ENCODE assay signal across 10 mouse cellular contexts in the genomic region with DNA sequence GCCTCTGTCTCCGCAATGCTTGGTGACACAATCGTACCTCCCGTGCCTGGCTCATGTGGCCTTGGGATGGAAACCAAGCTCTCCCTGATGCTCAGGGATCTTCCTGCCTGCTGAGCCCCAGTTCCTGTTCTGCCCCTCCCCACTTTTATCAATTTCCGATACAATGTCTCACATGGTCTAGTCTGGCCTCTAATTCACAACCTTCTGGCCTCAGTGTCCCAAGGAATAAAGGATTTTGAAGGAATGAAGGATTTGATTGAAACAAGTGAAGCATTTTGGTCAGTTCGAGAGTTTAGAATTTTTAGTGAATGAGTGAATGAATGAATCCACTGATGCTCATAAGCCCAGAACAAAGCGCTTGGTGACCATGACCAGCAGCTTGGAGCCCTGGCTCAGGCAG. TPM values are rescaled to one million over a fixed set of nuclear protein-coding genes. Genes with fewer than 3 reads are reported as not detected.
DNase-seq lines count a peak whose midpoint lies in the region; ATAC-seq and TF ChIP-seq lines count a peak whose summit lies in the region.
"Had no signal": no experiment of that assay in that cellular context is flagged by ENCODE, and none has a peak within 500 bp of the region (broad histone marks: within the 10 kb centered on the region; RNA-seq: fewer than 3 reads in every experiment).

No protein-coding gene starts in this region.

- TF ChIP-seq RAD21 in CH12.LX (IDR thresholded peaks at IDR 0.05; ENCODE audit: low read depth, low read length), result no peak
- TF ChIP-seq RAD21 in MEL (IDR thresholded peaks at IDR 0.05; ENCODE audit: low read depth, low read length), result no peak

- TF ChIP-seq POLR2A in CH12.LX (IDR thresholded peaks at IDR 0.05; ENCODE audit: low read depth, low read length), result no peak
- no peak for TF ChIP-seq POLR2A in MEL (IDR thresholded peaks at IDR 0.05; ENCODE audit: control insufficient read depth in 1 of 2, insufficient read depth in 1 of 2, low read depth in 1 of 2, low read length in 2 of 2, poor library complexity in 1 of 2)

- no peak for ATAC-seq in hindbrain, postnatal 0 days
- ATAC-seq in liver, embryonic 14.5 days (ENCODE audit: insufficient read depth), result no peak
- no peak for ATAC-seq in midbrain, embryonic 15.5 days (replicated peaks)

- no peak overlapping the region for H3K27ac ChIP-seq in hindbrain, postnatal 0 days
- H3K27ac ChIP-seq in hindbrain, embryonic 10.5 days, result no peak overlapping the region
- H3K27ac ChIP-seq in CH12.LX (ENCODE audit: insufficient read depth, low read depth) (no peak overlapping the region), MEL (ENCODE audit: control insufficient read depth, low read depth, low read length) (peak overlapping the region; percentile 96)
- H3K27ac ChIP-seq in liver, embryonic 14.5 days, result no peak overlapping the region
- H3K27ac ChIP-seq in midbrain, embryonic 15.5 days, result no peak overlapping the region

- no peak for TF ChIP-seq EP300 in CH12.LX (IDR thresholded peaks at IDR 0.05; ENCODE audit: low read length)
- TF ChIP-seq EP300 in MEL (IDR thresholded peaks at IDR 0.05; ENCODE audit: low read depth in 1 of 2, low read length in 2 of 2), result 0 out of 4 replicates have a peak, but pooled peaks of 1 of the 2 experiments have one; percentile 10
- TF ChIP-seq EP300 in liver, embryonic 14.5 days (IDR thresholded peaks at IDR 0.05; ENCODE audit: low read depth), result no peak

- no peak overlapping the region for H3K4me3 ChIP-seq in hindbrain, postnatal 0 days (ENCODE audit: low read length)
- no peak overlapping the region for H3K4me3 ChIP-seq in hindbrain, embryonic 10.5 days
- H3K4me3 ChIP-seq in CH12.LX (replicated peaks in 1 of 3; ENCODE audit: low read depth in 2 of 3, low read length in 2 of 3, poor library complexity in 1 of 3) (peak overlapping the region; percentile 42 to 49 (median 48)), MEL (ENCODE audit: control insufficient read depth in 1 of 2, insufficient read depth in 1 of 2, low read depth in 2 of 2, low read length in 2 of 2) (peak overlapping the region; percentile 80 to 87)
- peak overlapping the region; percentile 17 to 49 for H3K4me3 ChIP-seq in liver, embryonic 14.5 days (ENCODE audit: insufficient read depth in 1 of 2, low read depth in 2 of 2, low read length in 2 of 2)
- H3K4me3 ChIP-seq in midbrain, embryonic 15.5 days, result no peak overlapping the region

- no peaks in the 10 kb centered on the region for H3K36me3 ChIP-seq in hindbrain, postnatal 0 days (ENCODE audit: insufficient read depth, low read length)
- peaks cover 4% of the 10 kb centered on the region; the same call in 1 of the 2 replicates for H3K36me3 ChIP-seq in hindbrain, embryonic 10.5 days
- H3K36me3 ChIP-seq in CH12.LX (replicated peaks in 1 of 2; ENCODE audit: control insufficient read depth in 1 of 2, insufficient read depth in 1 of 2, low read length in 1 of 2) (peaks cover 0 to 4% of the 10 kb centered on the region in 2 experiments), MEL (ENCODE audit: control insufficient read depth in 1 of 2, insufficient read depth in 2 of 2, low read length in 2 of 2) (peaks cover 0 to 22% of the 10 kb centered on the region in 2 experiments; a peak in 2 of 4 replicates)
- no peaks in the 10 kb centered on the region for H3K36me3 ChIP-seq in liver, embryonic 14.5 days (replicated peaks; ENCODE audit: control insufficient read depth, insufficient read depth, low read depth)
- H3K36me3 ChIP-seq in midbrain, embryonic 15.5 days (replicated peaks), result no peaks in the 10 kb centered on the region

- TF ChIP-seq CTCF in hindbrain, postnatal 0 days (IDR thresholded peaks at IDR 0.05; ENCODE audit: low read depth), result no peak
- TF ChIP-seq CTCF in CH12.LX (conservative IDR thresholded peaks at IDR 0.05 in 1 of 2, IDR thresholded peaks at IDR 0.05 in 1 of 2; ENCODE audit: low read depth in 2 of 2, low read length in 2 of 2) (no peak), MEL (IDR thresholded peaks at IDR 0.05 in 2 of 3, conservative IDR thresholded peaks at IDR 0.05 in 1 of 3; ENCODE audit: control insufficient read depth in 1 of 3, insufficient read depth in 1 of 3, low read depth in 2 of 3, low read length in 3 of 3, poor library complexity in 1 of 3, severe bottlenecking in 1 of 3) (no peak)
- no peak for TF ChIP-seq CTCF in liver, embryonic 14.5 days (IDR thresholded peaks at IDR 0.05; ENCODE audit: low read depth)

- in situ Hi-C loops in CH12.LX (cut with MboI; ENCODE audit: low pct_ligation_motif_present, low pct_unique_long_range_greater_than_20kb, low sequenced_read_pairs), result no loop called here

- no peaks in the 10 kb centered on the region for H3K9me3 ChIP-seq in hindbrain, postnatal 0 days (ENCODE audit: low read length)
- H3K9me3 ChIP-seq in hindbrain, embryonic 10.5 days, result no peaks in the 10 kb centered on the region
- H3K9me3 ChIP-seq in CH12.LX (replicated peaks; ENCODE audit: low read length), result no peaks in the 10 kb centered on the region
- no peaks in the 10 kb centered on the region for H3K9me3 ChIP-seq in MEL (replicated peaks; ENCODE audit: insufficient read depth, low read length)
- H3K9me3 ChIP-seq in liver, embryonic 14.5 days (ENCODE audit: control insufficient read depth, low read length), result no peaks in the 10 kb centered on the region
- no peaks in the 10 kb centered on the region for H3K9me3 ChIP-seq in midbrain, embryonic 15.5 days

- no peaks in the 10 kb centered on the region for H3K27me3 ChIP-seq in hindbrain, postnatal 0 days (ENCODE audit: insufficient read depth, low read length)
- peaks cover 26% of the 10 kb centered on the region for H3K27me3 ChIP-seq in hindbrain, embryonic 10.5 days (ENCODE audit: insufficient read depth, poor library complexity, severe bottlenecking)
- H3K27me3 ChIP-seq in CH12.LX (replicated peaks) (peaks cover 4% of the 10 kb centered on the region), MEL (ENCODE audit: control insufficient read depth in 1 of 2, insufficient read depth in 2 of 2, low read length in 2 of 2) (no peaks in the 10 kb centered on the region)
- no peaks in the 10 kb centered on the region for H3K27me3 ChIP-seq in liver, embryonic 14.5 days (ENCODE audit: control insufficient read depth, insufficient read depth, low read length)
- H3K27me3 ChIP-seq in midbrain, embryonic 15.5 days (replicated peaks), result no peaks in the 10 kb centered on the region

- WGBS in hindbrain, postnatal 0 days, result 76% methylated on average over 6 of the region's 6 CpGs
- WGBS in hindbrain, embryonic 10.5 days, result 77% methylated on average over 6 of the region's 6 CpGs
- WGBS in liver, embryonic 14.5 days (ENCODE audit: insufficient replicate concordance), result 25% methylated on average over 6 of the region's 6 CpGs
- 71% methylated on average over 6 of the region's 6 CpGs for WGBS in midbrain, embryonic 15.5 days

- H3K4me1 ChIP-seq in hindbrain, postnatal 0 days (ENCODE audit: insufficient read depth, low read length), result no peaks in the 10 kb centered on the region
- H3K4me1 ChIP-seq in hindbrain, embryonic 10.5 days (replicated peaks), result peaks cover 9% of the 10 kb centered on the region
- H3K4me1 ChIP-seq in CH12.LX (ENCODE audit: control insufficient read depth in 1 of 2, insufficient read depth in 2 of 2), result peaks cover 19 to 50% of the 10 kb centered on the region in 2 experiments
- peaks cover 7 to 33% of the 10 kb centered on the region in 2 experiments for H3K4me1 ChIP-seq in MEL (ENCODE audit: control insufficient read depth in 1 of 2, insufficient read depth in 2 of 2, low read length in 2 of 2)
- peaks cover 25 to 36% of the 10 kb centered on the region in 2 experiments for H3K4me1 ChIP-seq in liver, embryonic 14.5 days (replicated peaks; ENCODE audit: control insufficient read depth in 2 of 2, insufficient read depth in 2 of 2, low read length in 1 of 2)
- H3K4me1 ChIP-seq in midbrain, embryonic 15.5 days, result no peaks in the 10 kb centered on the region

- H3K9ac ChIP-seq in hindbrain, postnatal 0 days (replicated peaks; ENCODE audit: low read length), result no peak overlapping the region
- H3K9ac ChIP-seq in CH12.LX (ENCODE audit: insufficient read depth, low read depth) (no peak overlapping the region), MEL (ENCODE audit: control insufficient read depth, low read depth, low read length, poor library complexity, severe bottlenecking) (peak overlapping the region; percentile 89)
- peak overlapping the region; percentile 53; the same call in 1 of the 2 replicates for H3K9ac ChIP-seq in liver, embryonic 14.5 days (replicated peaks)
- H3K9ac ChIP-seq in midbrain, embryonic 15.5 days, result no peak overlapping the region

- dilution Hi-C loops in CH12.LX (cut with MboI; ENCODE audit: extremely low pct_ligation_motif_present, extremely low pct_unique_long_range_greater_than_20kb, low sequenced_read_pairs), result no loop called here

- H3K4me2 ChIP-seq in hindbrain, postnatal 0 days (ENCODE audit: low read depth, low read length), result 0 out of 2 replicates have a peak overlapping the region, but pooled peaks have one; percentile 2
- peak overlapping the region; percentile 54 for H3K4me2 ChIP-seq in CH12.LX (ENCODE audit: insufficient read depth, low read depth, poor library complexity, severe bottlenecking)
- H3K4me2 ChIP-seq in liver, embryonic 14.5 days (ENCODE audit: low read depth), result peak overlapping the region; percentile 69
- no peak overlapping the region for H3K4me2 ChIP-seq in midbrain, embryonic 15.5 days

- no peaks in the 10 kb centered on the region for H3K79me2 ChIP-seq in CH12.LX (replicated peaks; ENCODE audit: control insufficient read depth, extremely low read depth, insufficient read depth, poor library complexity, severe bottlenecking)
- H3K79me2 ChIP-seq in MEL (ENCODE audit: control insufficient read depth, insufficient read depth, low read length, poor library complexity), result peaks cover 11% of the 10 kb centered on the region

- DNase-seq in hindbrain, postnatal 0 days (ENCODE audit: low spot score), result no peak
- DNase-seq in hindbrain, embryonic 10.5 days (ENCODE audit: low spot score), result no peak
- DNase-seq in CH12.LX (ENCODE audit: extremely low read depth), result no peak
- peak; percentile 43 for DNase-seq in MEL (ENCODE audit: low read depth, low spot score)
- no peak for DNase-seq in liver, embryonic 14.5 days (ENCODE audit: low read depth in 3 of 3, low spot score in 3 of 3)
- DNase-seq in ovary, postnatal 14 days (ENCODE audit: low spot score), result no peak
- DNase-seq: gastrocnemius, postnatal 10 days; lung, embryonic 14.5 days; thymus, postnatal 25 days had no signal

RNA-seq across cellular contexts. Expression of a gene that starts 0.9 kb away (rescaled TPM):
- total RNA-seq in hindbrain, postnatal 0 days (2014; rRNA removed), result 2.5 and 9.8 TPM in 2 replicates
- polyA plus RNA-seq in hindbrain, postnatal 0 days (2015; fragmentation: Nextera tagmentation; extraction: Ambion mirVana), result 1.2 and 1.9 TPM in 2 replicates
- 0.63 and 1.6 TPM in 2 replicates for polyA plus RNA-seq in hindbrain, embryonic 10.5 days (2016; fragmentation: Nextera tagmentation; extraction: Ambion mirVana)
- total RNA-seq in CH12.LX (2012; rRNA removed), result 9.9 and 10.0 TPM in 2 replicates
- total RNA-seq in CH12.LX (2014; rRNA removed), result 5.2 and 5.5 TPM in 2 replicates
- polyA plus RNA-seq in CH12.LX (2012; ENCODE audit: insufficient read length, low read depth), result 4.9 and 5.2 TPM in 2 replicates
- 28.2 and 33.0 TPM in 2 replicates for total RNA-seq in MEL (2012; rRNA removed)
- polyA plus RNA-seq in MEL (2012; ENCODE audit: insufficient read depth in 1 of 2, insufficient read length in 2 of 2, low read depth in 1 of 2, low replicate concordance in 2 of 2, missing spikeins in 1 of 2), result 100 to 1,000 TPM in 1 of 2 experiments, 10 to 100 TPM in 1; 23.0 to 142 TPM
- 4.2 and 4.6 TPM in 2 replicates for polyA plus RNA-seq in liver, embryonic 14.5 days (2012; rRNA removed)
- 3.2 and 4.7 TPM in 2 replicates for polyA plus RNA-seq in liver, embryonic 14.5 days (2014; fragmentation: Nextera tagmentation; extraction: Ambion mirVana)
- polyA plus RNA-seq in midbrain, embryonic 15.5 days (2015; fragmentation: Nextera tagmentation; extraction: Ambion mirVana), result 0.96 and 1.1 TPM in 2 replicates

RNA-seq across cellular contexts. Expression of a gene that starts 21.8 kb away (rescaled TPM):
- 121 and 139 TPM in 2 replicates for total RNA-seq in hindbrain, postnatal 0 days (2014; rRNA removed)
- polyA plus RNA-seq in hindbrain, postnatal 0 days (2015; fragmentation: Nextera tagmentation; extraction: Ambion mirVana), result 95.6 and 105 TPM in 2 replicates
- polyA plus RNA-seq in hindbrain, embryonic 10.5 days (2016; fragmentation: Nextera tagmentation; extraction: Ambion mirVana), result 71.2 and 76.9 TPM in 2 replicates
- total RNA-seq in CH12.LX (2012; rRNA removed), result 7.2 and 9.0 TPM in 2 replicates
- 4.1 and 4.3 TPM in 2 replicates for total RNA-seq in CH12.LX (2014; rRNA removed)
- polyA plus RNA-seq in CH12.LX (2012; ENCODE audit: insufficient read length, low read depth), result 6.9 and 8.7 TPM in 2 replicates
- total RNA-seq in MEL (2012; rRNA removed), result 12.2 and 14.1 TPM in 2 replicates
- polyA plus RNA-seq in MEL (2012; ENCODE audit: insufficient read depth in 1 of 2, insufficient read length in 2 of 2, low read depth in 1 of 2, low replicate concordance in 2 of 2, missing spikeins in 1 of 2), result 10 to 100 TPM in 1 of 2 experiments, not detected in 1; 18.4 TPM
- polyA plus RNA-seq in liver, embryonic 14.5 days (2012; rRNA removed), result 14.8 and 17.0 TPM in 2 replicates
- 17.3 and 17.4 TPM in 2 replicates for polyA plus RNA-seq in liver, embryonic 14.5 days (2014; fragmentation: Nextera tagmentation; extraction: Ambion mirVana)
- 100 and 101 TPM in 2 replicates for polyA plus RNA-seq in midbrain, embryonic 15.5 days (2015; fragmentation: Nextera tagmentation; extraction: Ambion mirVana)

RNA-seq across cellular contexts. Expression of a gene that starts 23.2 kb away (rescaled TPM):
- total RNA-seq in hindbrain, postnatal 0 days (2014; rRNA removed), result 0.40 and 1.3 TPM in 2 replicates
- polyA plus RNA-seq in hindbrain, postnatal 0 days (2015; fragmentation: Nextera tagmentation; extraction: Ambion mirVana), result 0.38 and 0.40 TPM in 2 replicates
- polyA plus RNA-seq in hindbrain, embryonic 10.5 days (2016; fragmentation: Nextera tagmentation; extraction: Ambion mirVana), result 0.39 and 0.42 TPM in 2 replicates
- total RNA-seq in CH12.LX (2012; rRNA removed), result 0.25 and 0.30 TPM in 2 replicates
- not detected in 2 replicates for total RNA-seq in CH12.LX (2014; rRNA removed)
- polyA plus RNA-seq in CH12.LX (2012; ENCODE audit: insufficient read length, low read depth), result 0.16 and 0.19 TPM in 2 replicates
- 1.7 and 2.1 TPM in 2 replicates for total RNA-seq in MEL (2012; rRNA removed)
- 1 to 10 TPM in 1 of 2 experiments, not detected in 1; 1.6 TPM for polyA plus RNA-seq in MEL (2012; ENCODE audit: insufficient read depth in 1 of 2, insufficient read length in 2 of 2, low read depth in 1 of 2, low replicate concordance in 2 of 2, missing spikeins in 1 of 2)
- polyA plus RNA-seq in liver, embryonic 14.5 days (2012; rRNA removed), result 1.5 and 1.8 TPM in 2 replicates
- polyA plus RNA-seq in liver, embryonic 14.5 days (2014; fragmentation: Nextera tagmentation; extraction: Ambion mirVana), result 1.4 and 1.5 TPM in 2 replicates
- polyA plus RNA-seq in midbrain, embryonic 15.5 days (2015; fragmentation: Nextera tagmentation; extraction: Ambion mirVana), result 0.71 and 1.2 TPM in 2 replicates

RNA-seq across cellular contexts. Expression of a gene that starts 26.9 kb away (rescaled TPM):
- total RNA-seq in hindbrain, postnatal 0 days (2014; rRNA removed), result 124 and 170 TPM in 2 replicates
- polyA plus RNA-seq in hindbrain, postnatal 0 days (2015; fragmentation: Nextera tagmentation; extraction: Ambion mirVana), result 66.3 and 66.5 TPM in 2 replicates
- 87.4 and 92.6 TPM in 2 replicates for polyA plus RNA-seq in hindbrain, embryonic 10.5 days (2016; fragmentation: Nextera tagmentation; extraction: Ambion mirVana)
- 99.5 and 104 TPM in 2 replicates for total RNA-seq in CH12.LX (2012; rRNA removed)
- total RNA-seq in CH12.LX (2014; rRNA removed), result 41.5 and 41.7 TPM in 2 replicates
- 80.5 and 89.5 TPM in 2 replicates for polyA plus RNA-seq in CH12.LX (2012; ENCODE audit: insufficient read length, low read depth)
- total RNA-seq in MEL (2012; rRNA removed), result 120 and 136 TPM in 2 replicates
- polyA plus RNA-seq in MEL (2012; ENCODE audit: insufficient read depth in 1 of 2, insufficient read length in 2 of 2, low read depth in 1 of 2, low replicate concordance in 2 of 2, missing spikeins in 1 of 2), result 100 to 1,000 TPM; 215 to 276 TPM
- 55.7 and 71.3 TPM in 2 replicates for polyA plus RNA-seq in liver, embryonic 14.5 days (2012; rRNA removed)
- polyA plus RNA-seq in liver, embryonic 14.5 days (2014; fragmentation: Nextera tagmentation; extraction: Ambion mirVana), result 23.7 and 29.4 TPM in 2 replicates
- 69.7 and 73.8 TPM in 2 replicates for polyA plus RNA-seq in midbrain, embryonic 15.5 days (2015; fragmentation: Nextera tagmentation; extraction: Ambion mirVana)

RNA-seq across cellular contexts. Expression of a gene that starts 36.1 kb away (rescaled TPM):
- total RNA-seq in hindbrain, postnatal 0 days (2014; rRNA removed), result 611 and 635 TPM in 2 replicates
- 803 and 834 TPM in 2 replicates for polyA plus RNA-seq in hindbrain, postnatal 0 days (2015; fragmentation: Nextera tagmentation; extraction: Ambion mirVana)
- 297 and 430 TPM in 2 replicates for polyA plus RNA-seq in hindbrain, embryonic 10.5 days (2016; fragmentation: Nextera tagmentation; extraction: Ambion mirVana)
- total RNA-seq in CH12.LX (2012; rRNA removed) (93.5 and 114 TPM in 2 replicates), CH12.LX (2014; rRNA removed) (7.3 and 11.5 TPM in 2 replicates), MEL (2012; rRNA removed) (170 and 197 TPM in 2 replicates)
- polyA plus RNA-seq in CH12.LX (2012; ENCODE audit: insufficient read length, low read depth) (23.4 and 25.1 TPM in 2 replicates), MEL (2012; ENCODE audit: insufficient read depth in 1 of 2, insufficient read length in 2 of 2, low read depth in 1 of 2, low replicate concordance in 2 of 2, missing spikeins in 1 of 2) (100 to 1,000 TPM in 1 of 2 experiments, not detected in 1; 355 TPM)
- polyA plus RNA-seq in liver, embryonic 14.5 days (2012; rRNA removed), result 113 and 134 TPM in 2 replicates
- 139 and 156 TPM in 2 replicates for polyA plus RNA-seq in liver, embryonic 14.5 days (2014; fragmentation: Nextera tagmentation; extraction: Ambion mirVana)
- polyA plus RNA-seq in midbrain, embryonic 15.5 days (2015; fragmentation: Nextera tagmentation; extraction: Ambion mirVana), result 802 and 851 TPM in 2 replicates

Comparison
In these comparisons a context has a peak if more than half of its experiments do, and no peak if none do; other contexts are left out.
1. H3K4me3 ChIP-seq: peak in CH12.LX (3 of 3), MEL (2 of 2) and liver, embryonic 14.5 days (2 of 2); none in hindbrain, postnatal 0 days (single experiment), hindbrain, embryonic 10.5 days (single experiment) and midbrain, embryonic 15.5 days (single experiment).
2. H3K9ac ChIP-seq: peak in MEL (single experiment) and liver, embryonic 14.5 days (single experiment); none in hindbrain, postnatal 0 days (single experiment), CH12.LX (single experiment) and midbrain, embryonic 15.5 days (single experiment).